Mouse (Mus musculus) stomach, embryonic 15.5 days (tissue): Measurements from ENCODE around the gene Gm34653. TPM values are rescaled to one million over a fixed set of nuclear protein-coding genes. Genes with fewer than 3 reads are reported as not detected.

Source experiments
- ATAC-seq: fragments of 200-750 bp; cut with Nextera tagmentation; 2 replicates; pipeline ENCODE4 v1.8.0; 2017; ENCODE audit warnings: low read depth, moderate number of reproducible peaks, moderate TSS enrichment; ENCODE audit not compliant: insufficient read depth, low FRiP score
- H3K27ac ChIP-seq: fragments of 300-500 bp; sonication (generic); 2 replicates; pipeline ENCODE4 v1.5.1; 2015; ENCODE audit warnings: mild to moderate bottlenecking, inconsistent platforms
- H3K27me3 ChIP-seq: fragments of 300-500 bp; sonication (generic); replicated peaks from 2 replicates; pipeline ENCODE4 v1.6.1; 2015; ENCODE audit warnings: inconsistent platforms
- H3K36me3 ChIP-seq: fragments of 300-500 bp; sonication (generic); 2 replicates; pipeline ENCODE4 v1.6.1; 2015; ENCODE audit warnings: inconsistent platforms
- H3K4me1 ChIP-seq: fragments of 300-500 bp; sonication (generic); 2 replicates; pipeline ENCODE4 v1.6.1; 2015; ENCODE audit warnings: inconsistent platforms
- H3K4me2 ChIP-seq: fragments of 300-500 bp; sonication (generic); 2 replicates; pipeline ENCODE4 v1.6.1; 2015; ENCODE audit warnings: mild to moderate bottlenecking, inconsistent platforms
- H3K4me3 ChIP-seq: fragments of 300-500 bp; sonication (generic); replicated peaks from 2 replicates; pipeline ENCODE4 v1.5.1; 2015; ENCODE audit warnings: inconsistent platforms
- H3K9ac ChIP-seq: fragments of 300-500 bp; sonication (generic); 2 replicates; pipeline ENCODE4 v1.6.1; 2015; ENCODE audit warnings: inconsistent platforms
- H3K9me3 ChIP-seq: fragments of 300-500 bp; sonication (generic); 2 replicates; pipeline ENCODE4 v1.6.1; 2016; ENCODE audit warnings: inconsistent platforms
- WGBS: fragments of 180-500 bp; shearing (Covaris S2); methylation state at CpG from one replicate; pipeline ENCODE4 v1.1.7; 2015; 5-methylcytosine and 5-hydroxymethylcytosine counted together
- polyA plus RNA-seq: library from polyadenylated mRNA; unstranded; fragments of >200 nt; fragmentation: Nextera tagmentation; extraction: Ambion mirVana; gene quantifications from 2 replicates; pipeline ENCODE4 v1.2.1, GENCODE M21; 2015

Gm34653 gene
- polyA plus RNA-seq, 1 experiment from 2014 or later, result not detected

GRCm38 (mm10) chr2:34869680-34870079 lies 36.9 kb downstream of the Gm34653 start:
- no peak for ATAC-seq
- Histone ChIP-seq H3K9ac (peak overlapping the region; percentile 33; the same call in 1 of the 2 replicates), H3K4me1 (peaks cover 18% of the 10 kb centered on the region; the same call in 1 of the 2 replicates), H3K9me3 (no peaks in the 10 kb centered on the region), H3K27me3 (no peaks in the 10 kb centered on the region), H3K36me3 (peaks cover 12% of the 10 kb centered on the region), H3K4me2 (peak overlapping the region; percentile 52), H3K27ac (no peak overlapping the region), H3K4me3 (peak overlapping the region; percentile 29)
- 31% methylated on average over 5 of the region's 5 CpGs for WGBS

GRCm38 (mm10) chr2:34870520-34871474 lies 38.0 kb downstream of the Gm34653 start:
- Histone ChIP-seq H3K4me2 (peak overlapping the region; percentile 69), H3K4me3 (peak overlapping the region; percentile 92), H3K36me3 (peaks cover under 1% of the 10 kb centered on the region; the same call in 1 of the 2 replicates), H3K27me3 (no peaks in the 10 kb centered on the region), H3K27ac (peak overlapping the region; percentile 96), H3K9ac (peak overlapping the region; percentile 99), H3K4me1 (peaks cover 18% of the 10 kb centered on the region; the same call in 1 of the 2 replicates), H3K9me3 (no peaks in the 10 kb centered on the region)
- under 1% methylated on average over 67 of the region's 67 CpGs for WGBS
- peak; percentile 92 for ATAC-seq

- Histone ChIP-seq H3K27ac (no peak within 1 kb of the TSS), H3K4me2 (peak within 1 kb of the TSS; percentile 49), H3K36me3 (no peaks in the 10 kb centered on the region), H3K4me3 (peak within 1 kb of the TSS; percentile 28), H3K9me3 (no peaks in the 10 kb centered on the region), H3K27me3 (0 out of 2 replicates have a peak, but pooled peaks cover 3% of the 10 kb centered on the region), H3K4me1 (peaks cover 16% of the 10 kb centered on the region; the same call in 1 of the 2 replicates), H3K9ac (no peak within 1 kb of the TSS)
- 6% methylated on average over 14 of the region's 14 CpGs for WGBS
- ATAC-seq, result peak; percentile 41; the same call in 1 of the 2 replicates
Observed at GRCm38 (mm10) chr2:34874271-34874670, 41.5 kb downstream of the Gm34653 start, which contains the start of gene Cutal. Gene Cutal, plus strand, starts transcription at chr2:34874396.

- no peak for ATAC-seq
- Histone ChIP-seq H3K9ac (no peak within 1 kb of the TSS), H3K27ac (no peak within 1 kb of the TSS), H3K4me2 (peak within 1 kb of the TSS; percentile 49), H3K36me3 (no peaks in the 10 kb centered on the region), H3K27me3 (0 out of 2 replicates have a peak, but pooled peaks cover 3% of the 10 kb centered on the region), H3K4me3 (peak within 1 kb of the TSS; percentile 28), H3K4me1 (peaks cover 10% of the 10 kb centered on the region; the same call in 1 of the 2 replicates), H3K9me3 (no peaks in the 10 kb centered on the region)
- WGBS, result 16% methylated on average over 8 of the region's 8 CpGs
Observed at GRCm38 (mm10) chr2:34874816-34875345, 42.1 kb downstream of the Gm34653 start, which contains the start of gene Psmd5. Gene Psmd5, minus strand, starts transcription at chr2:34874968.

GRCm38 (mm10) chr2:34880054-34880453 lies 47.2 kb downstream of the Gm34653 start:
- Histone ChIP-seq H3K4me2 (no peak overlapping the region), H3K27me3 (0 out of 2 replicates have a peak, but pooled peaks cover 3% of the 10 kb centered on the region), H3K9ac (no peak overlapping the region), H3K36me3 (no peaks in the 10 kb centered on the region), H3K4me3 (no peak overlapping the region), H3K27ac (no peak overlapping the region), H3K4me1 (no peaks in the 10 kb centered on the region), H3K9me3 (no peaks in the 10 kb centered on the region)
- ATAC-seq, result no peak
- WGBS, result 79% methylated on average over 10 of the region's 10 CpGs

- no peaks in the 10 kb centered on the region for H3K27me3 ChIP-seq
- no peak for ATAC-seq
- 81% methylated on average over 2 of the region's 2 CpGs for WGBS
- H3K9ac ChIP-seq, result no peak overlapping the region
- no peaks in the 10 kb centered on the region for H3K9me3 ChIP-seq
- no peaks in the 10 kb centered on the region for H3K4me1 ChIP-seq
- no peaks in the 10 kb centered on the region for H3K36me3 ChIP-seq
- H3K27ac ChIP-seq, result no peak overlapping the region
- no peak overlapping the region for H3K4me2 ChIP-seq
- no peak overlapping the region for H3K4me3 ChIP-seq
Observed at GRCm38 (mm10) chr2:34882757-34883156, 50.0 kb downstream of the Gm34653 start.

GRCm38 (mm10) chr2:34883190-34883589 lies 50.4 kb downstream of the Gm34653 start:
- WGBS, result 37% methylated on average over 5 of the region's 5 CpGs
- no peaks in the 10 kb centered on the region for H3K27me3 ChIP-seq

GRCm38 (mm10) chr2:34884186-34884585 lies 51.4 kb downstream of the Gm34653 start:
- Histone ChIP-seq H3K9ac (no peak overlapping the region), H3K4me3 (no peak overlapping the region), H3K4me1 (no peaks in the 10 kb centered on the region), H3K36me3 (no peaks in the 10 kb centered on the region), H3K27me3 (no peaks in the 10 kb centered on the region), H3K9me3 (no peaks in the 10 kb centered on the region), H3K4me2 (no peak overlapping the region), H3K27ac (no peak overlapping the region)
- WGBS, result 73% methylated on average over 2 of the region's 2 CpGs
- ATAC-seq, result no peak

More at GRCm38 (mm10) chr2:34883190-34883589, 50.4 kb downstream of the Gm34653 start:
- no peaks in the 10 kb centered on the region for H3K4me1 ChIP-seq
- no peak overlapping the region for H3K9ac ChIP-seq
- no peaks in the 10 kb centered on the region for H3K36me3 ChIP-seq
- no peak overlapping the region for H3K4me3 ChIP-seq
- no peaks in the 10 kb centered on the region for H3K9me3 ChIP-seq
- no peak overlapping the region for H3K4me2 ChIP-seq
- no peak overlapping the region for H3K27ac ChIP-seq
- ATAC-seq, result no peak

Other genes with a start within 250 kb of the Gm34653 start
- 77.6 and 83.2 TPM in 2 replicates for gene Gapvd1, start 77.8 kb upstream of the Gm34653 start, polyA plus RNA-seq
- gene Hspa5, start 61.0 kb upstream of the Gm34653 start, polyA plus RNA-seq, result 941 and 1,038 TPM in 2 replicates
- 39.6 and 43.9 TPM in 2 replicates for gene Rabepk, start 33.1 kb upstream of the Gm34653 start, polyA plus RNA-seq
- 83.6 and 83.9 TPM in 2 replicates for gene Fbxw2, start 6.7 kb upstream of the Gm34653 start, polyA plus RNA-seq
- gene Cutal, start 41.4 kb downstream of the Gm34653 start, polyA plus RNA-seq, result 1.6 and 1.7 TPM in 2 replicates
- gene Psmd5, start 42.0 kb downstream of the Gm34653 start, polyA plus RNA-seq, result 84.9 and 93.1 TPM in 2 replicates
- gene Phf19, start 81.0 kb downstream of the Gm34653 start, polyA plus RNA-seq, result 5.9 and 7.2 TPM in 2 replicates
- gene Traf1, start 128.8 kb downstream of the Gm34653 start, polyA plus RNA-seq, result 3.2 and 4.3 TPM in 2 replicates
- 0.76 and 2.1 TPM in 2 replicates for gene Hc, start 228.4 kb downstream of the Gm34653 start, polyA plus RNA-seq